Mouse (Mus musculus): Measurements from ENCODE around the gene Vav1. TPM values are rescaled to one million over a fixed set of nuclear protein-coding genes. Genes with fewer than 3 reads are reported as not detected.

Vav1 gene
- polyA plus RNA-seq, 1 experiment from 2014 or later, result 2.5 TPM

DNA sequence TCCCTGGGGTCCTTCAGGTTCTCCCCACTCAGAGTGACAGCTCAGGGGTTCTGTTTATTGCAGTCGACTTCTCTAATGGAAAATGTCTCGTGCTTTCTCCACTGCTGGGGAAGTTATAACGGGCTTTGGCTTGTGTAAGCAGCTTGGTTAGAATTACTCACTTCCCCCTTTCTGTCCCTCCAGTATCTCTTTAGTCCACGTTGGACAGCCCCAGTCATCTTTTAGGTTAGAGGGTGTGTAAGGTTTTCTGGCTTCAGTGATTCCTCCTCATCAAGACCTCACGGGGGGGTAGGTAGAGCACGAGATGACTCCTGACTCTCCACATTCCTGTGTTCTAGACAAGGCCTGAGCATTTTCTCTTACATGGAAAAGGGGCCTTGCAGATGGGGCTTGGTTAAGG is 68.1 kb downstream of the Vav1 start:
- no peak overlapping the region for H3K27ac ChIP-seq (ENCODE audit: low read depth, low read length)
- H3K9me3 ChIP-seq (ENCODE audit: control insufficient read depth, low read length), result no peaks in the 10 kb centered on the region
- whole genome bisulfite sequencing, result 82% methylated on average over 6 of the region's 6 CpGs
- no peak overlapping the region for H3K4me2 ChIP-seq (replicated peaks; ENCODE audit: low read depth, low read length)
- no peak overlapping the region for H3K9ac ChIP-seq (ENCODE audit: low read depth, low read length)
- ATAC-seq (ENCODE audit: low FRiP score) (no peak), DNase-seq (ENCODE audit: low spot score) (no peak)
- no peaks in the 10 kb centered on the region for H3K36me3 ChIP-seq (ENCODE audit: control insufficient read depth, insufficient read depth, low read length)
- H3K27me3 ChIP-seq (ENCODE audit: control insufficient read depth, insufficient read depth, low read length), result no peaks in the 10 kb centered on the region
- H3K4me1 ChIP-seq (replicated peaks; ENCODE audit: control insufficient read depth, insufficient read depth, low read length), result no peaks in the 10 kb centered on the region
- no peak overlapping the region for H3K4me3 ChIP-seq (ENCODE audit: low read depth, low read length)

DNA sequence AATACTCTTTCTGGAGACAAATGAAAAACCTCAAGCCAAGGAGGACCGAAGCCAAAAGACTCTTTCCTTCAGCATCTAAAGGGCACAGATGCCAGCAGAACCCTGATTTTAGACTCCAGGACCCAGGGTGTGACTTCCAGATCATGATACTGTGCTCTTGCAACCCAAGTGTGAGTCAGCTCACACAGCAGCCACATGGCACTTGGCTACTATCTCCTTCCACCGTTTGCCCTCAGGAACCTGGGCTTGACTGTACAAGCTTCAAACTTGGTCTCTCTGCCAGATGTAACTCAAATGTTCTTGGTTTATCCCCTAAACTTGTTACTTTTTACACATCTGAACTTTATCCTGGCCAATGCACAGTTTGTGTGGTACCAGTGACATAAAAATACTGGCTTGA is 68.9 kb downstream of the Vav1 start:
- no peaks in the 10 kb centered on the region for H3K9me3 ChIP-seq (ENCODE audit: control insufficient read depth, low read length)
- no peaks in the 10 kb centered on the region for H3K4me1 ChIP-seq (replicated peaks; ENCODE audit: control insufficient read depth, insufficient read depth, low read length)
- H3K27me3 ChIP-seq (ENCODE audit: control insufficient read depth, insufficient read depth, low read length), result no peaks in the 10 kb centered on the region
- H3K4me2 ChIP-seq (replicated peaks; ENCODE audit: low read depth, low read length), result no peak overlapping the region
- no peak overlapping the region for H3K9ac ChIP-seq (ENCODE audit: low read depth, low read length)
- 87% methylated on average over 2 of the region's 2 CpGs for WGBS
- H3K27ac ChIP-seq (ENCODE audit: low read depth, low read length), result no peak overlapping the region
- H3K4me3 ChIP-seq (ENCODE audit: low read depth, low read length), result no peak overlapping the region
- H3K36me3 ChIP-seq (ENCODE audit: control insufficient read depth, insufficient read depth, low read length), result no peaks in the 10 kb centered on the region
- DNase-seq (ENCODE audit: low spot score) (no peak), ATAC-seq (ENCODE audit: low FRiP score) (no peak)

DNA sequence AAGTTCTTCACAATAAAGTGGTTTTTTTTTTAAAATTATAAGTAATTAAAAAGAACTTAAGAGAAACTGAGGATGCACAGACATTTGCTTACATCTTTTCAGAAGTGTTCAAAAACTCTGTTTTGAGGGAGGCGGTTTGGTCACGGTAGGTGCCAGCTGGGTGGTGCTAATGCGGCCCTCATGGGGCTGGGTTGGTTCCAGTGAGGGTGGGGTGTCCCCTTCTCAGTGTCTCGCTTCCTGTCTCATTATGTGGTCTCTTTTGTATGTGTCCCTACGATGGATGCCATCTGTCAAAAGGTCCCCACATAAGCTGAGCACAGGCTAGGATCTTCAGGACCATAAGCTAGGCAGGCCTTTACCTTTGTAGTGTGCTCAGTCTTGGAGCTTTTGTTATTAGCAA is 70.2 kb downstream of the Vav1 start:
- ATAC-seq (ENCODE audit: low FRiP score) (no peak; the same call in 1 of the 2 replicates), DNase-seq (ENCODE audit: low spot score) (no peak)
- Histone ChIP-seq H3K27ac (ENCODE audit: low read depth, low read length) (no peak overlapping the region), H3K9ac (ENCODE audit: low read depth, low read length) (no peak overlapping the region), H3K4me2 (replicated peaks; ENCODE audit: low read depth, low read length) (no peak overlapping the region), H3K36me3 (ENCODE audit: control insufficient read depth, insufficient read depth, low read length) (no peaks in the 10 kb centered on the region), H3K4me1 (replicated peaks; ENCODE audit: control insufficient read depth, insufficient read depth, low read length) (no peaks in the 10 kb centered on the region), H3K4me3 (ENCODE audit: low read depth, low read length) (no peak overlapping the region), H3K9me3 (ENCODE audit: control insufficient read depth, low read length) (no peaks in the 10 kb centered on the region), H3K27me3 (ENCODE audit: control insufficient read depth, insufficient read depth, low read length) (no peaks in the 10 kb centered on the region)
- WGBS, result 77% methylated on average over 5 of the region's 5 CpGs

DNA sequence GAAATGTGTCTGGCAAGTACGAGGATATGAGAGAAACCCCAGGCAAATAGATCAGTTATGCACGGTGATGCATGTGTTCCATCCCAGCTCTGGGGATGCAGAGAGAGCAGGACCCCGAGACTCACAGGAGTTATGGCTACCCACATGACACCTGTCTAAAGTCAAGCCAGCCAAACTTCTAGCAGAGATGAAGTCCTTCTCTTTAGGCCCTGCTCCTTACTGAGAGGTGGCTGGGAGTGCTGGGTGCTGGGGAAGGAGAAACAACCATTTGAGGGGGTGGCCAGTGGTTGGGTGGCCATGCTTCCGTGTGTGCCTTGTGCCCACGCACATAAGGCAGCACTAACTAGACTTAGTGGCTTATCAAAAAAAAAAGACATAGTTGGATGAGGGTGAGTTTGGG is 71.3 kb downstream of the Vav1 start:
- Histone ChIP-seq H3K4me1 (replicated peaks; ENCODE audit: control insufficient read depth, insufficient read depth, low read length) (no peaks in the 10 kb centered on the region), H3K36me3 (ENCODE audit: control insufficient read depth, insufficient read depth, low read length) (no peaks in the 10 kb centered on the region), H3K4me3 (ENCODE audit: low read depth, low read length) (no peak overlapping the region), H3K9ac (ENCODE audit: low read depth, low read length) (no peak overlapping the region), H3K9me3 (ENCODE audit: control insufficient read depth, low read length) (no peaks in the 10 kb centered on the region), H3K4me2 (replicated peaks; ENCODE audit: low read depth, low read length) (no peak overlapping the region), H3K27me3 (ENCODE audit: control insufficient read depth, insufficient read depth, low read length) (no peaks in the 10 kb centered on the region), H3K27ac (ENCODE audit: low read depth, low read length) (no peak overlapping the region)
- ATAC-seq (ENCODE audit: low FRiP score) (no peak), DNase-seq (ENCODE audit: low spot score) (no peak)
- 88% methylated on average over 5 of the region's 5 CpGs for WGBS

DNA sequence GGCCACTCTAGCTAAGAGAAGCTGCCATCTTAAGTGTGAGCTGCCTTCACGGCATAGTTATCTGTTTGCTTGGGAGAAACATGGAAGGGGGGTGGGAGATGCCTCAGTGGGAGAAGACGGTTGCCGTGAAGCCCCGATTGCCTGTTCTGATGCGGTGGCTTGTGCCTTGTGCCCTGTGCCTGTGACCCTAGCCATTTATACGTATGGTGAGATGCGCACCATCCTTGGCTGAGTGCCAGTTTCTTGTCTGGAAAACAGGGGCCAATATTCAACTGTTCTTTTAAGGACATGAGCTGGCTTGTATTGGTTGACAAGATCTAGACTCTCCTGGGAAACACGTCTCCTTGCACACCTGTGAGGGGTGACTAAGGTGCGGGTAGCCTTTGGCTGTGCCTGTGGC is 72.2 kb downstream of the Vav1 start:
- Histone ChIP-seq H3K9ac (ENCODE audit: low read depth, low read length) (no peak overlapping the region), H3K4me2 (replicated peaks; ENCODE audit: low read depth, low read length) (no peak overlapping the region), H3K27me3 (ENCODE audit: control insufficient read depth, insufficient read depth, low read length) (no peaks in the 10 kb centered on the region), H3K4me3 (ENCODE audit: low read depth, low read length) (no peak overlapping the region), H3K27ac (ENCODE audit: low read depth, low read length) (no peak overlapping the region), H3K4me1 (replicated peaks; ENCODE audit: control insufficient read depth, insufficient read depth, low read length) (no peaks in the 10 kb centered on the region), H3K9me3 (ENCODE audit: control insufficient read depth, low read length) (no peaks in the 10 kb centered on the region), H3K36me3 (ENCODE audit: control insufficient read depth, insufficient read depth, low read length) (no peaks in the 10 kb centered on the region)
- no peak for ATAC-seq (ENCODE audit: low FRiP score)
- 95% methylated on average over 9 of the region's 9 CpGs for WGBS
- DNase-seq (ENCODE audit: low spot score), result no peak

DNA sequence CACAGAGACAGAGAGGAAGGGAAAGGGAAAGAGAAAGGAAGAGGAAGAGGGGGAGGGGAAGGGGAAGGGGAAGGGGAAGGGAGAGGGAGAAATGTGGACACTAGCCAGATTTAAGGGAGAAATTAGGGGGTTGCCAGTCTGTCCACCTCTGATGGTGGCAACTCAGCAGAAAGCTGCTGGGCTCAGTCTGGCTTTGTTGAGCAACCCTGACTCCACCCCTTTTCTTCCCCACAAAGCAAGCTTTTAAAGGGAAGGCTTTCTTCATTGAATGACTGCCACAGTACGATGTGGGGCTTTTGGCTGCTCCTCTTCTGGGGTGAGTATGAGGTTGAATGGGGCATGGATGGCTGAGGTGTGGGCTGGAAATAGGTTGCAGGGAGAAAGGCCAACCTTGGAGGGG is 79.5 kb downstream of the Vav1 start, which contains the start of gene Adgre1:
TSS of gene Adgre1 (plus strand) at position 251 of the 400 bp plus-strand sequence.
- Histone ChIP-seq H3K9me3 (ENCODE audit: control insufficient read depth, low read length) (no peaks in the 10 kb centered on the region), H3K4me2 (replicated peaks; ENCODE audit: low read depth, low read length) (no peak within 1 kb of the TSS), H3K4me3 (ENCODE audit: low read depth, low read length) (no peak within 1 kb of the TSS), H3K36me3 (ENCODE audit: control insufficient read depth, insufficient read depth, low read length) (no peaks in the 10 kb centered on the region), H3K27me3 (ENCODE audit: control insufficient read depth, insufficient read depth, low read length) (no peaks in the 10 kb centered on the region), H3K27ac (ENCODE audit: low read depth, low read length) (no peak within 1 kb of the TSS), H3K4me1 (replicated peaks; ENCODE audit: control insufficient read depth, insufficient read depth, low read length) (no peaks in the 10 kb centered on the region), H3K9ac (ENCODE audit: low read depth, low read length) (no peak within 1 kb of the TSS)
- DNase-seq (ENCODE audit: low spot score), result no peak
- ATAC-seq (ENCODE audit: low FRiP score), result no peak
- WGBS, result 13% methylated on average over 1 of the region's 1 CpGs

DNA sequence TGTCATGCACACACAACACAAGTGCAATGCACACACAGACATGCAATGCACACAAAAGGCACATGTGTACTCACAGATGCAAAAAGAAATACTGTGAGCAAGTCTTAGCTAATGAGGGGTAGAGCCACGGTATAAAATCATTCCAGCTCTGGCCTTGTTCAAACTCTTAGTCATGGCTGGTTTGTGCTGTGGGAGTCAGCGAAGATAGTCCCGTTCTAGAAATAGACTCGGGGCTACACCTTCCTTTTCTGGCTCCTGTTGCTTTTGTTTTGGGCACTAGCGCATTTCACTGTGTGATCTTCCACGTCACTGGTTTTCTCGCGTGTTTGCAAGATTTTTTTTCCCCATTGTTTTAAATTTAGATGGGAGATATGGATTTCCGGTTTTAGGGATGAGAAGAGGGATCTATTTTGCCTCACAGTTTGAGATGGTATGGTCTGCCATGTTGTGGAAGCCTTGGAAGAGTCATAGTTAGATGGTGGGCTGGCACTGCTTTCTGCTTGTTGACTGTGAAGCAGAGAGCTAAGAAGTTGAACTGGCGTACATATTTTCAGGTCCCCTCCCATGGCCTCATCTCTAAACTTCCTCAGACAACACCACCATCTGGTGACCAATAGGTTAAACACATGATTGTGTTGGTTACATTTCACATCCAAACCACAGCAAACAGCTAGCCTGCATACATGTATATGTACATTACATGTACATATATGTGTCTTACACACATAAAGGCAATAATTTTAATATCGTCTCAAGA is 80.8 kb downstream of the Vav1 start:
- Histone ChIP-seq H3K27me3 (ENCODE audit: control insufficient read depth, insufficient read depth, low read length) (no peaks in the 10 kb centered on the region), H3K9me3 (ENCODE audit: control insufficient read depth, low read length) (no peaks in the 10 kb centered on the region), H3K36me3 (ENCODE audit: control insufficient read depth, insufficient read depth, low read length) (no peaks in the 10 kb centered on the region), H3K4me1 (replicated peaks; ENCODE audit: control insufficient read depth, insufficient read depth, low read length) (no peaks in the 10 kb centered on the region), H3K9ac (ENCODE audit: low read depth, low read length) (no peak overlapping the region), H3K4me3 (ENCODE audit: low read depth, low read length) (no peak overlapping the region), H3K27ac (ENCODE audit: low read depth, low read length) (no peak overlapping the region), H3K4me2 (replicated peaks; ENCODE audit: low read depth, low read length) (no peak overlapping the region)
- 90% methylated on average over 11 of the region's 11 CpGs for WGBS
- no peak for ATAC-seq (ENCODE audit: low FRiP score)
- no peak for DNase-seq (ENCODE audit: low spot score)

Other genes with a start within 250 kb of the Vav1 start
- 40.3 and 42.7 TPM in 2 replicates for gene Khsrp, start 247.6 kb upstream of the Vav1 start, polyA plus RNA-seq (2014; fragmentation: Nextera tagmentation; extraction: Ambion mirVana)
- gene Slc25a41, start 237.4 kb upstream of the Vav1 start, polyA plus RNA-seq (2014; fragmentation: Nextera tagmentation; extraction: Ambion mirVana), result not detected in 2 replicates
- 2.1 and 3.6 TPM in 2 replicates for gene Crb3, start 220.0 kb upstream of the Vav1 start, polyA plus RNA-seq (2014; fragmentation: Nextera tagmentation; extraction: Ambion mirVana)
- 14.1 and 16.0 TPM in 2 replicates for gene Slc25a23, start 219.2 kb upstream of the Vav1 start, polyA plus RNA-seq (2014; fragmentation: Nextera tagmentation; extraction: Ambion mirVana)
- gene Dennd1c, start 200.6 kb upstream of the Vav1 start, polyA plus RNA-seq (2014; fragmentation: Nextera tagmentation; extraction: Ambion mirVana), result 2.9 and 3.8 TPM in 2 replicates
- 165 and 191 TPM in 2 replicates for gene Tubb4a, start 191.3 kb upstream of the Vav1 start, polyA plus RNA-seq (2014; fragmentation: Nextera tagmentation; extraction: Ambion mirVana)
- gene Tnfsf9, start 173.8 kb upstream of the Vav1 start, polyA plus RNA-seq (2014; fragmentation: Nextera tagmentation; extraction: Ambion mirVana), result 6.3 and 7.6 TPM in 2 replicates
- gene Cd70, start 129.3 kb upstream of the Vav1 start, polyA plus RNA-seq (2014; fragmentation: Nextera tagmentation; extraction: Ambion mirVana), result 0.28 TPM in 1 of 2 replicates, not detected in the other
- 0.09 TPM in 1 of 2 replicates, not detected in the other for gene Tnfsf14, start 84.9 kb upstream of the Vav1 start, polyA plus RNA-seq (2014; fragmentation: Nextera tagmentation; extraction: Ambion mirVana)
- gene C3, start 51.0 kb upstream of the Vav1 start, polyA plus RNA-seq (2014; fragmentation: Nextera tagmentation; extraction: Ambion mirVana), result 0.36 and 0.82 TPM in 2 replicates
- 23.5 and 23.9 TPM in 2 replicates for gene Gpr108, start 30.7 kb upstream of the Vav1 start, polyA plus RNA-seq (2014; fragmentation: Nextera tagmentation; extraction: Ambion mirVana)
- gene Trip10, start 29.6 kb upstream of the Vav1 start, polyA plus RNA-seq (2014; fragmentation: Nextera tagmentation; extraction: Ambion mirVana), result 21.8 and 21.9 TPM in 2 replicates
- 3.3 and 4.8 TPM in 2 replicates for gene Adgre1, start 79.6 kb downstream of the Vav1 start, polyA plus RNA-seq (2014; fragmentation: Nextera tagmentation; extraction: Ambion mirVana)